Mouse (Mus musculus): ENCODE results near the gene Selenof. TPM values are rescaled to one million over a fixed set of nuclear protein-coding genes. Genes with fewer than 3 reads are reported as not detected.

The Selenof gene
- polyA plus RNA-seq, 1 experiment from 2014 or later: 316 TPM

- no peak overlapping the region for H3K4me3 ChIP-seq (replicated peaks)
- H3K4me2 ChIP-seq: no peak overlapping the region
- WGBS (ENCODE audit: insufficient replicate concordance): 81% methylated on average over 7 of the region's 7 CpGs
- no peaks in the 10 kb centered on the region for H3K9me3 ChIP-seq (replicated peaks)
- DNase-seq (no peak), ATAC-seq (ENCODE audit: low read depth) (no peak)
- no peak overlapping the region for H3K9ac ChIP-seq
- no peaks in the 10 kb centered on the region for H3K36me3 ChIP-seq
- no peak overlapping the region for H3K27ac ChIP-seq
- H3K4me1 ChIP-seq (replicated peaks): peaks cover 13% of the 10 kb centered on the region
- H3K27me3 ChIP-seq: no peaks in the 10 kb centered on the region
These were observed 21.8 kb upstream of the Selenof start for GRCm38 (mm10) chr3:144548186-144548845.

GRCm38 (mm10) chr3:144550036-144550435 lies 20.1 kb upstream of the Selenof start:
- WGBS (ENCODE audit: insufficient replicate concordance): 87% methylated on average over 5 of the region's 5 CpGs
- peaks cover 22% of the 10 kb centered on the region for H3K4me1 ChIP-seq (replicated peaks)
- H3K27me3 ChIP-seq: no peaks in the 10 kb centered on the region
- H3K4me2 ChIP-seq: no peak overlapping the region
- DNase-seq (no peak), ATAC-seq (ENCODE audit: low read depth) (no peak)
- H3K9ac ChIP-seq: no peak overlapping the region
- H3K36me3 ChIP-seq: no peaks in the 10 kb centered on the region
- H3K4me3 ChIP-seq (replicated peaks): no peak overlapping the region
- H3K27ac ChIP-seq: no peak overlapping the region
- H3K9me3 ChIP-seq (replicated peaks): no peaks in the 10 kb centered on the region

- no peak overlapping the region for H3K27ac ChIP-seq
- WGBS (ENCODE audit: insufficient replicate concordance): 80% methylated on average over 5 of the region's 5 CpGs
- no peak for DNase-seq
- no peak for ATAC-seq (ENCODE audit: low read depth)
- H3K4me3 ChIP-seq (replicated peaks): no peak overlapping the region
- H3K9ac ChIP-seq: no peak overlapping the region
- no peaks in the 10 kb centered on the region for H3K9me3 ChIP-seq (replicated peaks)
- no peak overlapping the region for H3K4me2 ChIP-seq
- H3K4me1 ChIP-seq (replicated peaks): peaks cover 22% of the 10 kb centered on the region
- no peaks in the 10 kb centered on the region for H3K36me3 ChIP-seq
- no peaks in the 10 kb centered on the region for H3K27me3 ChIP-seq
These were observed 19.4 kb upstream of the Selenof start for GRCm38 (mm10) chr3:144550659-144551058.

GRCm38 (mm10) chr3:144551416-144551815 lies 18.7 kb upstream of the Selenof start:
- no peak overlapping the region for H3K27ac ChIP-seq
- H3K9me3 ChIP-seq (replicated peaks): no peaks in the 10 kb centered on the region
- no peak for DNase-seq
- no peak overlapping the region for H3K9ac ChIP-seq
- H3K4me1 ChIP-seq (replicated peaks): peaks cover 22% of the 10 kb centered on the region
- H3K4me2 ChIP-seq: no peak overlapping the region
- H3K36me3 ChIP-seq: no peaks in the 10 kb centered on the region
- 52% methylated on average over 4 of the region's 4 CpGs for WGBS (ENCODE audit: insufficient replicate concordance)
- no peak overlapping the region for H3K4me3 ChIP-seq (replicated peaks)
- H3K27me3 ChIP-seq: no peaks in the 10 kb centered on the region
- no peak for ATAC-seq (ENCODE audit: low read depth)

- DNase-seq (no peak), ATAC-seq (ENCODE audit: low read depth) (no peak)
- Histone ChIP-seq H3K27me3 (no peaks in the 10 kb centered on the region), H3K27ac (no peak overlapping the region), H3K9ac (no peak overlapping the region), H3K4me2 (no peak overlapping the region), H3K4me3 (replicated peaks) (no peak overlapping the region), H3K4me1 (replicated peaks) (peaks cover 45% of the 10 kb centered on the region), H3K36me3 (no peaks in the 10 kb centered on the region), H3K9me3 (replicated peaks) (no peaks in the 10 kb centered on the region)
- 38% methylated on average over 7 of the region's 7 CpGs for whole genome bisulfite sequencing (ENCODE audit: insufficient replicate concordance)
These were observed 16.2 kb upstream of the Selenof start for GRCm38 (mm10) chr3:144553942-144554341.

- DNase-seq: no peak
- ATAC-seq (ENCODE audit: low read depth): no peak
These were observed 15.6 kb upstream of the Selenof start for GRCm38 (mm10) chr3:144554503-144554902.

GRCm38 (mm10) chr3:144555144-144555543 lies 15.0 kb upstream of the Selenof start:
- Histone ChIP-seq H3K4me3 (replicated peaks) (no peak overlapping the region), H3K4me2 (no peak overlapping the region), H3K27ac (no peak overlapping the region), H3K9me3 (replicated peaks) (no peaks in the 10 kb centered on the region), H3K36me3 (no peaks in the 10 kb centered on the region), H3K4me1 (replicated peaks) (peaks cover 54% of the 10 kb centered on the region), H3K9ac (no peak overlapping the region), H3K27me3 (no peaks in the 10 kb centered on the region)
- no peak for DNase-seq
- 82% methylated on average over 7 of the region's 7 CpGs for WGBS (ENCODE audit: insufficient replicate concordance)
- ATAC-seq (ENCODE audit: low read depth): no peak

More at GRCm38 (mm10) chr3:144554503-144554902, 15.6 kb upstream of the Selenof start:
- Histone ChIP-seq H3K27me3 (no peaks in the 10 kb centered on the region), H3K9ac (no peak overlapping the region), H3K4me1 (replicated peaks) (peaks cover 48% of the 10 kb centered on the region), H3K4me3 (replicated peaks) (no peak overlapping the region), H3K4me2 (0 out of 2 replicates have a peak overlapping the region, but pooled peaks have one; percentile 8), H3K36me3 (no peaks in the 10 kb centered on the region), H3K27ac (no peak overlapping the region), H3K9me3 (replicated peaks) (no peaks in the 10 kb centered on the region)
- 76% methylated on average over 9 of the region's 9 CpGs for WGBS (ENCODE audit: insufficient replicate concordance)

GRCm38 (mm10) chr3:144556625-144557324 lies 13.3 kb upstream of the Selenof start:
- DNase-seq (no peak), ATAC-seq (ENCODE audit: low read depth) (no peak)
- Histone ChIP-seq H3K27me3 (no peaks in the 10 kb centered on the region), H3K4me1 (replicated peaks) (peaks cover 53% of the 10 kb centered on the region), H3K9ac (no peak overlapping the region), H3K4me2 (no peak overlapping the region), H3K27ac (no peak overlapping the region), H3K36me3 (no peaks in the 10 kb centered on the region), H3K9me3 (replicated peaks) (no peaks in the 10 kb centered on the region), H3K4me3 (replicated peaks) (no peak overlapping the region)
- 42% methylated on average over 16 of the region's 16 CpGs for WGBS (ENCODE audit: insufficient replicate concordance)

GRCm38 (mm10) chr3:144558274-144558673 lies 11.8 kb upstream of the Selenof start:
- Histone ChIP-seq H3K4me1 (replicated peaks) (peaks cover 58% of the 10 kb centered on the region), H3K9ac (no peak overlapping the region), H3K9me3 (replicated peaks) (no peaks in the 10 kb centered on the region), H3K27ac (no peak overlapping the region), H3K27me3 (no peaks in the 10 kb centered on the region), H3K36me3 (no peaks in the 10 kb centered on the region), H3K4me2 (no peak overlapping the region), H3K4me3 (replicated peaks) (no peak overlapping the region)
- DNase-seq (no peak), ATAC-seq (ENCODE audit: low read depth) (no peak)
- 37% methylated on average over 5 of the region's 5 CpGs for WGBS (ENCODE audit: insufficient replicate concordance)

GRCm38 (mm10) chr3:144561511-144562250 lies 8.4 kb upstream of the Selenof start:
- ATAC-seq (ENCODE audit: low read depth): peak; percentile 54; the same call in 1 of the 2 replicates
- Histone ChIP-seq H3K4me3 (replicated peaks) (peak overlapping the region; percentile 25), H3K9ac (peak overlapping the region; percentile 47), H3K27me3 (no peaks in the 10 kb centered on the region), H3K4me1 (replicated peaks) (peaks cover 48% of the 10 kb centered on the region), H3K27ac (no peak overlapping the region), H3K36me3 (no peaks in the 10 kb centered on the region), H3K9me3 (replicated peaks) (no peaks in the 10 kb centered on the region), H3K4me2 (peak overlapping the region; percentile 55)
- WGBS (ENCODE audit: insufficient replicate concordance): 24% methylated on average over 22 of the region's 22 CpGs
- no peak for DNase-seq

GRCm38 (mm10) chr3:144563916-144564315 lies 6.2 kb upstream of the Selenof start:
- H3K4me3 ChIP-seq (replicated peaks): no peak overlapping the region
- no peak overlapping the region for H3K27ac ChIP-seq
- H3K4me1 ChIP-seq (replicated peaks): peaks cover 41% of the 10 kb centered on the region
- H3K4me2 ChIP-seq: no peak overlapping the region
- 81% methylated on average over 7 of the region's 7 CpGs for WGBS (ENCODE audit: insufficient replicate concordance)
- ATAC-seq (ENCODE audit: low read depth): no peak
- H3K9ac ChIP-seq: no peak overlapping the region
- DNase-seq: no peak
- H3K36me3 ChIP-seq: no peaks in the 10 kb centered on the region
- H3K9me3 ChIP-seq (replicated peaks): no peaks in the 10 kb centered on the region
- no peaks in the 10 kb centered on the region for H3K27me3 ChIP-seq

Data from liver, embryonic 13.5 days (tissue).